Comparison of ENCODE assay signal across 11 mouse cellular contexts in genomic region chrY:4160371-4160770, GRCm38 (mm10).
"Had no signal": no experiment of that assay in that cellular context is flagged by ENCODE, and none has a peak within 500 bp of the region (broad histone marks: within the 10 kb centered on the region; RNA-seq: fewer than 3 reads in every experiment).

No protein-coding gene starts in this region.

- H3K27me3 ChIP-seq: limb, embryonic 13.5 days; neural tube, embryonic 13.5 days had no signal

- H3K9me3 ChIP-seq: limb, embryonic 13.5 days; neural tube, embryonic 13.5 days had no signal

- H3K4me2 ChIP-seq: limb, embryonic 13.5 days; neural tube, embryonic 13.5 days had no signal

- H3K36me3 ChIP-seq: limb, embryonic 13.5 days; neural tube, embryonic 13.5 days had no signal

- H3K4me3 ChIP-seq: layer of hippocampus, adult 2 months; limb, embryonic 13.5 days; neural tube, embryonic 13.5 days had no signal

- DNase-seq: kidney, postnatal 25 days; left cerebral cortex, postnatal 4 days; lung, adult 18-20 months; lung, postnatal 36 days; midbrain, embryonic 14.5 days; thymus, postnatal 4 days had no signal

- H3K27ac ChIP-seq: layer of hippocampus, adult 2 months; limb, embryonic 13.5 days; liver, embryonic 14.5 days; neural tube, embryonic 13.5 days; stomach, postnatal 0 days had no signal

- H3K9ac ChIP-seq: limb, embryonic 13.5 days; liver, embryonic 14.5 days; neural tube, embryonic 13.5 days had no signal

- H3K4me1 ChIP-seq: limb, embryonic 13.5 days; neural tube, embryonic 13.5 days had no signal
